Mouse (Mus musculus): ENCODE measurements around the gene Iffo2.

DNA sequence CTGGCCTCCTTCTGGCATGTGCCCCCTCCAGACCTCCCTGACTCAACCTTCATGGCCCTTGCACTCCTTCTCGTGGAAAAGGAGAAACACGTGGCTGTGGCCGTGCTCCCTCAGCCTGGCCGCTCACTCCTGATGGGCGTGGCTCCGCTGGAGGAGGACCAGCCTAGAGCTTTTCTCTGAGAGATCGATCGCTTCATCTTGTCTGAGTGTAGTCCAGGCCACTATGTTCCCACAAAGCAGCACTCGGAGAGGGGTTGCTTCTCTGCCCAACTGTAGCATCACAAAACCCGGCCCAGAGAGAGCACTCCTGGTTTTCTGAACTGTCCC, 101.9 kb downstream of the Iffo2 start:
- TF ChIP-seq POLR2A (IDR thresholded peaks at IDR 0.05; ENCODE audit: insufficient read depth, low read depth, low read length) (no peak), CTCF (IDR thresholded peaks at IDR 0.05; ENCODE audit: insufficient read depth, low read depth, low read length) (no peak)

Measured in olfactory bulb, adult 2 months (tissue).